Mouse (Mus musculus) thymus, adult 18-20 months (tissue): ENCODE measurements around the gene Hhex.
A peak's percentile ranks its signal among the peaks of the same experiment; 100 is the strongest.

Experiments used
- DNase-seq, 2 experiments: peaks; one replicate each; pipeline ENCODE4 v3.0.0; 2022; ENCODE audit warnings: mixed read lengths in 2 of 2

Gene Hhex

GRCm38 (mm10) chr19:37434263-37434951 lies at the start of gene Hhex:
TSS of gene Hhex (plus strand) at chr19:37434810.
- peak; percentile 36 to 42 for DNase-seq

- DNase-seq, result no peak
These were observed 48.5 kb upstream of the Hhex start for GRCm38 (mm10) chr19:37386126-37386525.

- DNase-seq, result no peak
These were observed 42.7 kb upstream of the Hhex start for GRCm38 (mm10) chr19:37391869-37392268.

GRCm38 (mm10) chr19:37396279-37396678 lies 38.3 kb upstream of the Hhex start:
- DNase-seq, result no peak

- no peak for DNase-seq
These were observed 33.7 kb upstream of the Hhex start for GRCm38 (mm10) chr19:37400936-37401335.

- DNase-seq, result no peak
These were observed 16.3 kb upstream of the Hhex start for GRCm38 (mm10) chr19:37418294-37418693.

- peak in 1 of 2 experiments; percentile 20 for DNase-seq
These were observed 15.0 kb upstream of the Hhex start for GRCm38 (mm10) chr19:37419613-37420012.

GRCm38 (mm10) chr19:37428589-37428988 lies 6.0 kb upstream of the Hhex start:
- no peak for DNase-seq

GRCm38 (mm10) chr19:37431139-37431756 lies 3.4 kb upstream of the Hhex start:
- no peak for DNase-seq

- no peak for DNase-seq
These were observed 1.6 kb upstream of the Hhex start for GRCm38 (mm10) chr19:37432868-37433570.

- DNase-seq, result no peak
These were observed 731 bp upstream of the Hhex start for GRCm38 (mm10) chr19:37433895-37434262.

GRCm38 (mm10) chr19:37435041-37435852 lies 637 bp downstream of the Hhex start:
- no peak for DNase-seq

GRCm38 (mm10) chr19:37435853-37436174 lies 1.2 kb downstream of the Hhex start:
- DNase-seq, result no peak

- no peak for DNase-seq
These were observed 2.1 kb downstream of the Hhex start for GRCm38 (mm10) chr19:37436514-37437288.

- DNase-seq, result no peak
These were observed 2.6 kb downstream of the Hhex start for GRCm38 (mm10) chr19:37437289-37437606.

- DNase-seq, result no peak
These were observed 5.6 kb downstream of the Hhex start for GRCm38 (mm10) chr19:37440181-37440580.

- DNase-seq, result no peak
These were observed 6.3 kb downstream of the Hhex start for GRCm38 (mm10) chr19:37440708-37441475.

- no peak for DNase-seq
These were observed 8.1 kb downstream of the Hhex start for GRCm38 (mm10) chr19:37442524-37443286.

- DNase-seq, result no peak
These were observed 9.1 kb downstream of the Hhex start for GRCm38 (mm10) chr19:37443631-37444140.

- DNase-seq, result no peak
These were observed 13.6 kb downstream of the Hhex start for GRCm38 (mm10) chr19:37448212-37448611.

GRCm38 (mm10) chr19:37449246-37449645 lies 14.6 kb downstream of the Hhex start:
- DNase-seq, result no peak
